Mouse (Mus musculus) MEL (cell line): ENCODE measurements at regions not wholly inside any gene's neighbourhood (a gene's known extent, or its start where the extent isn't known, plus 50 kb on each side); places are given as distances from the start of the nearest gene placed in this dataset.
"Not testable (repeated sequence)": the region's sequence is repeated elsewhere in the genome, so short reads cannot be mapped to it uniquely, and the experiment has no call there.

Experiments
- DNase-seq: peaks from one replicate; pipeline ENCODE4 v3.0.0; 2011; ENCODE audit warnings: low read depth, low spot score
- H3K27ac ChIP-seq: 2 replicates; pipeline ENCODE4 v1.5.1; 2012; ENCODE audit warnings: low read depth, mild to moderate bottlenecking, control low read depth, low read length, moderate library complexity; ENCODE audit not compliant: control insufficient read depth
- H3K27me3 ChIP-seq, 2 experiments: fragments of 150-350 bp in 1 of 2; sonication (generic) in 1 of 2; 2 replicates each; pipeline ENCODE4 v1.6.1; 2012; ENCODE audit warnings: low read length in 2 of 2, mild to moderate bottlenecking in 2 of 2, improper control_type of control experiment in 1 of 2, moderate library complexity in 1 of 2; ENCODE audit not compliant: insufficient read depth in 2 of 2, control insufficient read depth in 1 of 2
- H3K36me3 ChIP-seq, 2 experiments: 2 replicates each; pipeline ENCODE4 v1.6.1; 2012 to 2014; ENCODE audit warnings: low read length in 2 of 2, improper control_type of control experiment in 1 of 2, inconsistent platforms in 1 of 2, mild to moderate bottlenecking in 1 of 2; ENCODE audit not compliant: insufficient read depth in 2 of 2, control insufficient read depth in 1 of 2
- H3K4me1 ChIP-seq, 2 experiments: fragments of 150-350 bp in 1 of 2; sonication (generic) in 1 of 2; 2 replicates each; pipeline ENCODE4 v1.6.1; 2012; ENCODE audit warnings: low read length in 2 of 2, improper control_type of control experiment in 1 of 2, mild to moderate bottlenecking in 1 of 2; ENCODE audit not compliant: insufficient read depth in 2 of 2, control insufficient read depth in 1 of 2
- H3K4me3 ChIP-seq, 2 experiments: fragments of 150-350 bp in 1 of 2; sonication (generic) in 1 of 2; 2 replicates each; pipeline ENCODE4 v1.5.1; 2012; ENCODE audit warnings: low read depth in 2 of 2, low read length in 2 of 2, mild to moderate bottlenecking in 2 of 2, moderate library complexity in 2 of 2, control low read depth in 1 of 2, improper control_type of control experiment in 1 of 2; ENCODE audit not compliant: control insufficient read depth in 1 of 2, insufficient read depth in 1 of 2
- H3K79me2 ChIP-seq: 2 replicates; pipeline ENCODE4 v1.6.1; 2012; ENCODE audit warnings: mild to moderate bottlenecking, low read length, moderate library complexity; ENCODE audit not compliant: control insufficient read depth, poor library complexity, insufficient read depth
- H3K9ac ChIP-seq: 2 replicates; pipeline ENCODE4 v1.6.1; 2012; ENCODE audit warnings: low read depth, mild to moderate bottlenecking, control low read depth, low read length, moderate library complexity; ENCODE audit not compliant: control insufficient read depth, poor library complexity, severe bottlenecking
- H3K9me3 ChIP-seq: fragments of 150-350 bp; sonication (generic); replicated peaks from 2 replicates; pipeline ENCODE4 v1.6.1; 2012; ENCODE audit warnings: mild to moderate bottlenecking, low read length, improper control_type of control experiment, moderate library complexity; ENCODE audit not compliant: insufficient read depth
- KAT2A ChIP-seq: conservative IDR thresholded peaks from 2 replicates; pipeline ENCODE4 v1.6.1; 2012; ENCODE audit warnings: low read depth, low read length, improper control_type of control experiment, inconsistent platforms
- MAZ ChIP-seq: IDR thresholded peaks from 2 replicates; pipeline ENCODE4 v1.6.1; 2012; ENCODE audit warnings: low read depth, mild to moderate bottlenecking, inconsistent platforms, low read length, improper control_type of control experiment
- MEF2A ChIP-seq: IDR thresholded peaks from 2 replicates; pipeline ENCODE4 v1.6.1; 2014; ENCODE audit warnings: low read depth, mild to moderate bottlenecking, inconsistent platforms, low read length, improper control_type of control experiment; ENCODE audit not compliant: poor library complexity, insufficient replicate concordance, severe bottlenecking; ENCODE audit errors: extremely low read depth
- MXI1 ChIP-seq: IDR thresholded peaks from 2 replicates; pipeline ENCODE4 v1.6.1; 2011; ENCODE audit warnings: mild to moderate bottlenecking, low read depth, low read length, improper control_type of control experiment
- MYB ChIP-seq: IDR thresholded peaks from 2 replicates; pipeline ENCODE4 v1.6.1; 2011; ENCODE audit warnings: mild to moderate bottlenecking, low read depth, low read length, improper control_type of control experiment
- POLR2AphosphoS2 ChIP-seq: IDR thresholded peaks from 2 replicates; pipeline ENCODE4 v1.6.1; 2011; ENCODE audit warnings: low read length, improper control_type of control experiment
- RCOR1 ChIP-seq: IDR thresholded peaks from 2 replicates; pipeline ENCODE4 v1.6.1; 2012; ENCODE audit warnings: low read depth, mild to moderate bottlenecking, inconsistent platforms, low read length, improper control_type of control experiment
- TBP ChIP-seq: IDR thresholded peaks from 2 replicates; pipeline ENCODE4 v1.8.0; 2011; ENCODE audit warnings: low read depth, low read length, improper control_type of control experiment
- ZMIZ1 ChIP-seq: IDR thresholded peaks from 2 replicates; pipeline ENCODE4 v1.6.1; 2012; ENCODE audit warnings: low read depth, mild to moderate bottlenecking, inconsistent platforms, low read length, improper control_type of control experiment, moderate library complexity

DNA sequence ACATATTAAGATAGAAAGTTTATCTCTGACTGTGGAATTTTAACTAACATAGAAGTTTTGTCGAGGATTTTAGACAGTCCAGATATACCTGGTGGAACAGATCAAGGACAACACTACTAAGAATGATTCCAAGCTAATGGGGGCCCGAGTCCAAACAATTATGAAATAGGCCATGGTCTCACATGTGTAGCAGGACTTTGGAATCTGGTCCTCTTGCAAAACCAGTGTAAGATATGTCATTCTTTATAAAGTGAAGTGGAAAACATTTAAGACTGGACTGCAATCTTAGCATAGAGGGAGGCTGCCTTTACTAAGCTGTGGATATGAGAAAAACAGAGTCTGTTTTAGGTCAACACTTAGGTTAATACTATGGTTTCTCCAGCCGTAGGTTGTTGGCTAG lies 311.2 kb downstream of the Ets1 start:
- Histone ChIP-seq H3K4me3 (no peak overlapping the region), H3K9ac (no peak overlapping the region)
- TF ChIP-seq MEF2A = no peak
- TF ChIP-seq POLR2AphosphoS2 = no peak
- TF ChIP-seq RCOR1 = no peak
- TF ChIP-seq ZMIZ1 = no peak
- TF ChIP-seq TBP = no peak
- TF ChIP-seq, all 39 proteins: peak for 0
- no peaks in the 10 kb centered on the region for H3K9me3 ChIP-seq
- H3K79me2 ChIP-seq = no peaks in the 10 kb centered on the region
- DNase-seq = no peak
- H3K27me3 ChIP-seq = no peaks in the 10 kb centered on the region
- no peaks in the 10 kb centered on the region for H3K36me3 ChIP-seq
- no peaks in the 10 kb centered on the region for H3K4me1 ChIP-seq
- H3K27ac ChIP-seq = no peak overlapping the region

DNA sequence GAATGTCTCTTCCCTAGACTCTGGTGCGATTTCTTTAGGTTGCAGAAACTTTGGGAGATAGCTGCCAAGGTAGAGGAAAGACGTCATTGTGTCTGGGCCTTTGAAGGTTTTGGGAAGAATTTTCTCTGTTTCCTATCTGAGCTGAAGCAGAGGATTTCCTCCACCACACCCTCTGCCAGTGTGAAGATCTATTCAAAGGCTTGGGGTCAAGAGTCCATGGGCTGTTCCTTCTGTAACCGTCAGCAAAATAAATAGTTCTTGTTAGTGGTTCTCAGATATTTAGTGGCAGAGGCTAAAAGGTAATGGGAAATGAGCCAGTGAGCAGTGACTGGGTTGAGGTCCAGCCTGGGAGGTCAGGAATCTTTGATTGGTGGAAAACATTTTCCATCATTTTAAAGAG lies 313.0 kb downstream of the Ets1 start:
- no peak for DNase-seq
- no peaks in the 10 kb centered on the region for H3K79me2 ChIP-seq
- no peak overlapping the region for H3K27ac ChIP-seq
- TF ChIP-seq MEF2A = no peak
- no peaks in the 10 kb centered on the region for H3K4me1 ChIP-seq
- no peak overlapping the region for H3K4me3 ChIP-seq
- no peak overlapping the region for H3K9ac ChIP-seq
- no peaks in the 10 kb centered on the region for H3K27me3 ChIP-seq
- H3K9me3 ChIP-seq = no peaks in the 10 kb centered on the region
- H3K36me3 ChIP-seq = no peaks in the 10 kb centered on the region

DNA sequence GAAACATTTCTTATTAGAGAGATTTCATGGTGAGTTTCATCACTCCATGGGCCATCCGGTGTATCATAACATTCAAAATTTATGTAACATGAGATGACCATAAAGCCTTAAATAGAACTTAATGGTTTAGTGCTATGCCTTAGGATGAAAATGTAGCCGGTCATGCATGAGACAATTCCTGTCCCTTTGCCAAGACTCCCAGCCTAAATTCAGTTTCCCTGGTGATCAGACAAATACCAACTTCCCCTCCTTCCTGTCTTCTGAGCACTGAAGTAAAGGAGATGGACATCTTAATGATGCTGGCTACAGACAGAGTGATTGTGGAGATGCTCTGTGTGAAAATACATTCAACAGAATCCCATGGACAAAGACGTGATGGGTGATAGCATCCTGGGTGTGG lies 322.7 kb downstream of the Ets1 start:
- DNase-seq = no peak
- Histone ChIP-seq H3K9me3 (no peaks in the 10 kb centered on the region), H3K36me3 (no peaks in the 10 kb centered on the region), H3K27ac (no peak overlapping the region), H3K27me3 (no peaks in the 10 kb centered on the region), H3K79me2 (no peaks in the 10 kb centered on the region), H3K9ac (no peak overlapping the region), H3K4me3 (no peak overlapping the region), H3K4me1 (no peaks in the 10 kb centered on the region)
- no peak for TF ChIP-seq MXI1
- no peak for TF ChIP-seq MAZ
- no peak for TF ChIP-seq MYB
- TF ChIP-seq KAT2A = no peak

DNA sequence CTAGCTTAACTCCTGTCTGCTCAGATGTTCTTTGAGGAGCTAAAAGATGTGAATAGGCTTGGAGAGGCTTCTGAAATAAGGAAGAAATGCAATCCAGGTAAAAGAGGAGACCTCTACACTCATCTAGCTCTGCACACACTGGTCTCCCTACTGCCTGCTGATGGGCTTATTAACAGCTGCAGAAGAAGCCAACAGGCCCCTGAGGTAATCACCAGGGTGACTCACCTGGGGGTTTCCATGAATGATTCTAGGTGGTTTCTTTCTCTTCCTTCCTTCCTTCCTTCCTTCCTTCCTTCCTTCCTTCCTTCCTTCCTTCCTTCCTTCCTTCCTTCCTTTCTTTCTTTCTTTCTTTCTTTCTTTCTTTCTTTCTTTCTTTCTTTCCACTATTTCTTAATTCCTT lies 323.4 kb downstream of the Ets1 start:
- not testable (repeated sequence) for H3K9me3 ChIP-seq, H3K79me2 ChIP-seq, H3K27me3 ChIP-seq, H3K4me1 ChIP-seq, DNase-seq, H3K27ac ChIP-seq, H3K36me3 ChIP-seq, H3K9ac ChIP-seq, H3K4me3 ChIP-seq
